Mouse (Mus musculus): ENCODE results near the gene Gin1. TPM values are rescaled to one million over a fixed set of nuclear protein-coding genes. Genes with fewer than 3 reads are reported as not detected.

The Gin1 gene
- total RNA-seq, 2 experiments from 2014 or later, result 14.0 to 32.0 TPM

- ATAC-seq (replicated peaks; ENCODE audit: poor library complexity), result 0 out of 2 replicates have a peak, but pooled peaks have one; percentile 44
These were observed 15.9 kb downstream of the Gin1 start for GRCm38 (mm10) chr1:97785685-97786393.

DNA sequence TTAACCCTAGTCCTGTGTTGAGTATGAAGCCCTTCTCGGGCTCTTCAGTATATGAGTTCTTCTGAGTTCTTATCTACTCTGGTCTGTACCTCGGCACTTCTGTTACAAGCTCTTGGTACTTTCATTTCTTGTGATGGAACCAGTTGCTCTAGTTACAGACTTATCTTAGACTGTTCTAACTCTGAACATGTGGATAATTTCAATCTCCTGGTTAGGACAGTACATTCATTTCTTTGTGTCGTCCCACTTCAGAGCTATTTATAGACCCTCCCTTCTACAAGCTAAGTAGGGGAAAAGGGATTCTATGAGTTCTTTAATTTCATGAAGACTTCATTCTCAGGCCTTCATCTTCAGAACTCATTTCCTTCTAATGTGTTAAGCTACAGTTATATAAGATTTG is 17.7 kb downstream of the Gin1 start:
- ATAC-seq (replicated peaks; ENCODE audit: poor library complexity), result no peak

DNA sequence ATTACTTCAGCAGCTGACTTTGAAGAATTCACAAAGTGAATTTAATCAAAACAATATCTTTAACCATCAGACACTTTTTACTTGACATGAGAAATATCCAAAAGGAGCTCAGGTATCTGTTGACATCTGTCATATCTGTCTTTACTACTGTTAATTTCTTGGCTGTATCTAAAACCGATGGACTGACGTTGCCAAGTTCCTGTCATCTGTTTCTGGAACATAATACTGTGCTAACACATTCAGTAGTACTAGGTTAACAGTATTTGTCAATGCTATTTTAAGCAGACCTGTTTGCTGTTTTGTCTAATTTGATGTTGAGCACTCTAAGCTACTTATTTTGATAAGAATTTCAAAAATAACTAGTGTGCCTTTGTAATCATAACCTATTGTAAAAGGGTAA is 18.5 kb downstream of the Gin1 start:
- no peak for ATAC-seq (replicated peaks; ENCODE audit: poor library complexity)

DNA sequence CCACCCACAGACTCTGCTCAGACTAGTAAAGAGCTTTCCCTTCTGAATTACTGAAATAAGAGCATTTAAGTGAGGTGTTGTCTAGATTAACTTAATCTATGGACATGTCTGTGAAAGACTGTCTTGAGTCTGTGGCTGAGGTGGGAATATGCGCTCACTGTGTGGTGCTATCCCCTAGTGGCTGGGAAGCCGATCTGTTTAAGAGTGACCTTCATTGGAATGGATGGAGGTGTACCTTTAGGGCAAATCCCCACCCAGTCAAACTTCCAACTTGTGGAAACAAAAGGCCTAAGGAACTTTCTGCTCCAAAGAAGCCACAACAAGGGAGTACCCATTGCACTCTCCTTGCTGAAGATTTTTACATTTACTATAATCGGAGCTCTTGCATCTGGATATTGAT is 24.1 kb downstream of the Gin1 start:
- no peak for ATAC-seq (replicated peaks; ENCODE audit: poor library complexity)

DNA sequence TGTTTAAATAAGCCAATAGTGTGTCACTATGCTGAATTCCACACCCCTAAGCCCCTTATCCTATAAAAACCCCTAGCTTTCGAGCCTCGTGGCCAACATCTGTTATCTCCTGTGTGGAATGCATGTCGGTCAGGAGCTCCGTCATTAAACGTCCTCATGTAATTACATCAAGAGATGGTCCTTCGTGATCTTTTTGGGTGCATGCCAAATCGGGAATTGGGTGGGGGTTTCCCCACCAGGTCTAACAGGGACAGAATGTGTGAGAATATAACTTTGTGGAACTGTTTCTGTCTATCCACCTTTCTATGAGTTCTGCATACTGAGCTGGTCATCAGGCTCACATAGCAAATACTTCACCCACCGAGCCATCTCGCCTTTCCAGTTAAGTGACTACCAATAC is 26.0 kb downstream of the Gin1 start:
- no peak for ATAC-seq (replicated peaks; ENCODE audit: poor library complexity)

- ATAC-seq (replicated peaks; ENCODE audit: poor library complexity), result peak; percentile 90
These were observed 32.4 kb downstream of the Gin1 start for GRCm38 (mm10) chr1:97802207-97802902.

DNA sequence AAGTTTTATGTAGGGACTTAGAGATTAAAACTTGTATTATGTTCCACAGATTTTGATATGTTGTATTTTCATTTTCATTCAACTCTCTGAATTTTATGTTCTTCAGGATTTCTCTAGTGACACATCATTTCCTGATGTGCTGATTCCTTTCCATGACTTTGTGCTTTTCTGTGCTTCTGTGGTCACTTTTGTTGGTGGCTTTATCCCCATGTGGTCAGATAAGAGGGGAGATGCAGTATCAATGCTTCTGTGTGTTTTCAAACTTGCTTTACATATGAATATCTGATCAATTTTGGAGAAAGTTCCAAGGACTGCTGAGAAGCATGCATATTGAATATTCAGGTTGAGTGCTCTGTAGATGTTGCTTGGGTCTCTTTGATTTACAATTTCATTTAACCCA is 34.5 kb downstream of the Gin1 start:
- no peak for ATAC-seq (replicated peaks; ENCODE audit: poor library complexity)

GRCm38 (mm10) chr1:97809255-97809912 is 39.4 kb downstream of the Gin1 start:
- ATAC-seq (replicated peaks; ENCODE audit: poor library complexity), result peak; percentile 76

- no peak for ATAC-seq (replicated peaks; ENCODE audit: poor library complexity)
These were observed 51.3 kb downstream of the Gin1 start for GRCm38 (mm10) chr1:97821282-97821681.

DNA sequence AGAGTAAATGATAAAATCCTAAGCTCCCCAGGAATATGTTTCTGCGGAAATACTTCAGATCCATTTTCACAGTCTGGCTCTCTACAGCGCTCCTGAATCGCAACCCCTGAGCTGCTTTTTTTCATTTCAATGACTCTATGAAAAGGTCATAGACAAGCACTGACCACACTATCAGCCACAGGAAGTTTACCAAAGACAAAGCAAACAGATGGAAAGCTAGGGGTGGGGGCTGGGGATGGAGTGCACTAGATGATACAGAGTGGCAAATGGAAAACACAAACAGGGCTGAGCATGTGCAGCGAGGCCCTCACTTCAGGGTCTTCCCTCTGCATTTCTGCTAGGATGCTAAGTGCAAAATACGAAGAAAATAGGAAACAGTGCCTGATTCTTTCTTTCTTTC is 52.2 kb downstream of the Gin1 start:
- no peak for ATAC-seq (replicated peaks; ENCODE audit: poor library complexity)

DNA sequence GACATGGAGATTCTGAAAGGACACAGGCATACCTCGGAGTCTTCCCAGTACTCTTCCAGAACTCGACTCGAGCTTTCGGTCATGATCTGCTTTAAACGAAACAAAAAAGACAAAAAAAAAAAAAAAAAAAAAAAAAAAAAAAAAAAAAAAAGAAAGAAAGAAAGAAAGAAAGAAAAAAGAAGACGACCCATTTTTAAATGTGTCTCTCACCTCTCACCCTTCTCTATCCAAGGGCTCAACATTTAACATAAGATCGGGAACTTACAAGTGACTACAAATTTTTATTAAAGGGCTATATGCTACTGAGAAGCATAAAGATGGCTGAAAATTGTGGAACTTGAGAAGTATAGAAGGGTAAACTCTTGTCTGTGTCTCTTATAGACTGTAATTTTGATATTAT is 52.9 kb downstream of the Gin1 start:
- ATAC-seq (replicated peaks; ENCODE audit: poor library complexity), result no peak

- ATAC-seq (replicated peaks; ENCODE audit: poor library complexity), result no peak
These were observed 57.6 kb downstream of the Gin1 start for GRCm38 (mm10) chr1:97827566-97827965.

DNA sequence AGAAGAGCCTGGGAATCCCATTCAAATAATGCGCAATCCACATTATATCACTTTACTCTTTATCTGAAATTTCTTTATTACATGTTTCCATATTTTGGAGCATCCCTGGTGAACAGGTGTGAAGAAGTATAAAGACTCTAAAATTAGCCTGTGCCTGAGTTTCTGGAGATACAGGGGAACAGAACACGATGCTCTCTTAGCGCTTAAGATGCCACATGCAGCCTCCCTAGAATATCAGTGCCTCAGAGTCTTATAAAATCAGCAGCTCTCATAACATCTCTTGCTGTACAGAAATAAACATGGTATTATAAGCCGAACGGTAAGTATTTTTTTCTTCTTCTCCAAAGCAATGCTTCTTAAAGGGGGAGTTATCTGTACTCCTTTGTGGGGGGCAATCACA is 58.1 kb downstream of the Gin1 start:
- no peak for ATAC-seq (replicated peaks; ENCODE audit: poor library complexity)

GRCm38 (mm10) chr1:97833466-97834353 is 63.7 kb downstream of the Gin1 start:
- ATAC-seq (replicated peaks; ENCODE audit: poor library complexity), result no peak

DNA sequence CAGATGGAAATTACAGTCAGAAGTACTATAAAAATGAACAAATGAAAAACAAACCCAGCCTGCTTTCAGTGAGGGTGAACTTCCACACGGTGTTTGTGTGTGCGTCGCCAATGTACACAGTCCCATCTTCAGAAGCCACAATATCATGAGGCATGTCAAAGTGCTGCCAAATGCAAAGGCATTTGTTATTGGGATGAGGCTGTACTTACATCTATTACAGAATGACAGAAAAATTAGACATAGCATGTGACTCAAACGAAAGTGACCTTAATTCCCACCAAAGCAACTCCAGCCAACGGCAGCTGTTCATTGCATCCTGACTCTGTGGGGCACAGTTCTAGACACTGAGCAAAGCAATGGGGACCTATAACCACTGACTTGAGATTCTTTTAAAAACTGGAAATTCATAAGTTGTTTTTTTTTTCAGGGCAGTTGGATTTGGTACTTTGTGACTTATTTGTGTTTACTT is 64.4 kb downstream of the Gin1 start:
- ATAC-seq (replicated peaks; ENCODE audit: poor library complexity), result no peak

Other genes with a start within 250 kb of the Gin1 start
- gene D1Ertd622e, start 108.1 kb upstream of the Gin1 start, total RNA-seq (2015), result 33.0 and 35.2 TPM in 2 replicates
- 40.5 and 40.9 TPM in 2 replicates for gene D1Ertd622e, start 108.1 kb upstream of the Gin1 start, total RNA-seq (2017)
- 59.3 and 69.5 TPM in 2 replicates for gene Ppip5k2, start 239 bp downstream of the Gin1 start, total RNA-seq (2015)
- gene Ppip5k2, start 239 bp downstream of the Gin1 start, total RNA-seq (2017), result 64.3 and 77.7 TPM in 2 replicates